Mouse (Mus musculus) regulatory T cell (primary cell): Measurements from ENCODE around the gene Ccdc186.

Experiments used
- in situ Hi-C: fragments of 300-600 bp; cut with MboI, MseI; formaldehyde crosslinking; loops from one replicate; pipeline ENCODE4 v1.15.1; 2025; ENCODE audit warnings: high pct_unique_total_duplicates

Ccdc186 gene

DNA sequence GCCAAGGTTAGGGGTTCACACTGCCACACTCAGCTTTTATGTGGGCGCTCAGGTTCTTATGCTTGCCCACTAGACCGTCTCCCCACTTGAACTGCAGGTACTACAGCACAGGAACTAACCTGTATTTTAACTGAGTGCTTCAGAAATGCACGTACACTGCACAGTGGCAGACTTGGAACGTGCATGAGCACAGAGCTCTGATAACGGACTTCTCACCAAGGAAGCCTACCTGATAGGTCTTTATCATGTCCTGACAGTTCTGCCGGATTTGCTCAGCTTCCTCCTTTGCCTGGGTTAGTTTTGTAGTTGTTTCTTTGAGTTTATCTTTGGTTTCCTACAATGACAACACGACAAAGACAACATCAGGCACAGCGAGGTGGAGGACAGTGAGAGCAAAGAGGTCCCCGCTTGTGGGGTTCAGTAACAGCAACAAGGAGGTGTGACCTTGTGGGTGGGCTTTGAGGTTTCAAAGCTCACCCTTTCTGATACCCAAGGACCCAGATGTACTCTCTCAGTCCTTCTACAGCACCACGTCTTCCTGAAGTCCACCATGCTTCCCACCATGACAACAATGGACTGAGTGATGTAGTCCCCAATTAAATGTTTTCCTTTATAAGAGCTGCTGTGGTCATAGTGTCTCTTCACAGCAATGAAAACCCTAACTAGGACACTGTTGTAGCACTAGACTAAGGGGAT lies 20.2 kb downstream of the Ccdc186 start:
- in situ Hi-C loops, result no loop called here

DNA sequence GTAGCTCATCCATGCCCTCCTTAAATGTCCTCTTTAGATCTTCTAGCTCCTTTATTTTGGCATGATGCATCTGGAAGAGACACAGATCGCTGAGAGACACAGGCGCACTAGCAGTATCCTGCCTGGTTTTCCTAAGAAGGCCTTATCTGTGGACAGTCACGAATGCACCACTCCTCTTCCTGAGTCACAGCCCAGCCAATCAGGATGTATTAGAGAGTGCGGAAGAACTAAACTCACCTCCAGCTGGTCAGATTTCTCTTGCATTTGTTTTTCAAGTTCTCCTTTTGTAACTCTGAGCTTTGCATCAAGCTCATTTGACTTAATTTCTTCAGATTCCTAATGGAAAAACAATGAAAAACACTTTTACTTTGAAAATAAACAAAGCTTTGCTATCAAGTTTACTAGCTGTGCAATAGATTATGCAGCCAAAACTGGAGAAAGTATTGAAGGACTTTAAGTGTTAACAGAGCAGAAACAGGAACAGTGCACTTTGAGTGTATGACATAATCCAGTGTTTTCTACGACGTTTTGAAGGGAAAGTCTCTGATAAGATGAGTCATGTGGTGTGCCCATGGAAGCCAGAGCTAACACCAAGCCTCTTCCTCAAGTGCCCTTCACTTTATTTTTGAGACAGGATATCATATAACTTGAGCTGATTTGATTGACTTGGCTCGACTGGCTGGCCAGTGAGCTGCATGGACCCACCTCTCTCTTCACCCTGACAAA lies 20.9 kb downstream of the Ccdc186 start:
- in situ Hi-C loops, result no loop called here

DNA sequence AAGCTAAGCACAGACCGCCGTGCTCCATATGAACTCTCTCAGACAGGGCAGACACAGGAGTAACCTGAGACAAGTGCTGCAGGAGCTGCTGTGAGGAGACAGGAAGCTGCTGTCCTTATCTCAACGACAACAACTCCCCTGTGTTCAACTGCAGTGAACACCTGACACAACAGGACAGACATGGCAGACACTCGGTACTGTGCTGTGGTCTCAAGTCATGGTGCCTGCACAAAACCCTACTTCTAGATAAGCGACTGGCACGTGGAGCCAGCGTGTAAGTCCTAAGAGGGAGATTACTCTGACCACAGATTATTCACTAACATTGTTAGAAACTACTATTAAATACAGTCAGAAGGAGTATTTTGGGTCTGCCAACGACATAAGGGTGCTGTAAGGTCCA lies 21.8 kb downstream of the Ccdc186 start:
- in situ Hi-C loops, result no loop called here

DNA sequence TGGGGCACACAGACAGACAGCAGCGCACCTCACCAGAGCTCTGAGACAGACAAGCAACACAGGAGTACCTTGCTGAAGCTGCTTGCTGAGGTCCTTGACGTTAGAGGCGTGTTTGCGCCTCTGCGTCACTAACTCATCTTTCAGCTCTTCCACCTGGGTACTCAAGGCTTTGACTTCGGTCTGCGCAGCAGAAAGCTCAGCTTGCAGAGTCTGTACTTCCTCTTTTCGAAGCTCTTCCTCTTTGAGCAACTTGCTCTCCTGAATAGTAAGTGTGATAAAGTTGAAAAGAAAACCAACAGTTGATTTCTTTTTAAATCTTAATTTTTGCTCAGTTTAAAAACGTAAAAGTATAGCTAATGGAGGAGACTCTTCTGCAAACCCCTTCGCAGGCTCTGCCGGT lies 24.6 kb downstream of the Ccdc186 start:
- in situ Hi-C loops, result loop anchor here (5.0 kb wide), 1 partner anchor 610 kb away; no protein-coding TSS in a partner anchor

DNA sequence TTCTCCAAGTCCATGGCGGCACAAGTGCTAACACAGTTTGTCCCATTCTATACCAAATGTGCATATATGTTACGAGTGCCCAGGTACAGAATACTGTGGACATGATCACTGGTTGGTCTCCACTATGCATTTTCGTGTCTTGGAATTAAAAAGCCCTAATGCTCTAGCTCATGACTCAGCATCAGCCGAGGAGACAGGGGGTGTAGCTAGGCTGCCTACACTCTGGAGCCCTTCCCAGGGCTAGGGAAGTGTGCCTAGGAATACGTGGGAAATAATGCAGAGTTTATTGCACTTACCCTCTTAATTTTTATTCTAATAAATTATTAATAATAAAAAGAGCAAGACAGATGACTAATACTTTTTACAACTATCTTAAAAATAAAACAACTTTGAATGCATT lies 33.0 kb downstream of the Ccdc186 start:
- in situ Hi-C loops, result no loop called here

DNA sequence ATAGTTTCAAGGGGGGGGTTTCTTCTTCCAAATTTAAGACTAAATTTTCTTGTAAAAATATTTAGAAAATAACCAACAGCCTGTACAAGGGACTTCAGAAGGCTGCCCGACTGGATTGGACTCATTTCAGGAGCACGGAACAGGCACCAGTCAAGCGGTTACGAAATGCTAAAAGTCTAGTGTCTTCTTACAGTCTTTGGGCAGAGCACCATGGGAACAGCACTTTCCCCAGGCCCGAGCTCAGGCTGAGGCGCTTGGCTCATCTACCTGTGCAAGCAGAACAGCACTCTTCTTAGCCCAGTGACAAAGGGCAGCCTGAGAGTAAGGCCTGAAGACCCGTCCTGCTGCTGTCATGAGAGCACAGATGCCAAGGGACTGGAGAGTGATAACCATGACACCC lies 34.1 kb downstream of the Ccdc186 start:
- in situ Hi-C loops, result no loop called here

DNA sequence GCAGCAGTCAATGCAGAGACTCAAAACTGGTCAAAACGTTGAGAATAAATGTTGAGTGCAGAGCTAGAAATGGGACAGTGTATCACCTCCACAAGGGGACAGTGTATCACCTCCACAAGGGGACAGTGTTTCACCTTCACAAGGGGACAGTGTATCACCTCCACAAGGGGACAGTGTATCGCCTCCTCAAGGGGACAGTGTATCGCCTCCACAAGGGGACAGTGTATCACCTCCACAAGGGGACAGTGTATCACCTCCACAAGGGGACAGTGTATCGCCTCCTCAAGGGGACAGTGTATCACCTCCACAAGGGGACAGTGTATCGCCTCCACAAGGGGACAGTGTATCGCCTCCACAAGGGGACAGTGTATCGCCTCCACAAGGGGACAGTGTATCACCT lies 43.5 kb downstream of the Ccdc186 start:
- in situ Hi-C loops, result loop anchor here (5.0 to 10.0 kb wide), 5 partner anchors 36 to 494 kb away; partner anchors contain the start of gene Habp2

DNA sequence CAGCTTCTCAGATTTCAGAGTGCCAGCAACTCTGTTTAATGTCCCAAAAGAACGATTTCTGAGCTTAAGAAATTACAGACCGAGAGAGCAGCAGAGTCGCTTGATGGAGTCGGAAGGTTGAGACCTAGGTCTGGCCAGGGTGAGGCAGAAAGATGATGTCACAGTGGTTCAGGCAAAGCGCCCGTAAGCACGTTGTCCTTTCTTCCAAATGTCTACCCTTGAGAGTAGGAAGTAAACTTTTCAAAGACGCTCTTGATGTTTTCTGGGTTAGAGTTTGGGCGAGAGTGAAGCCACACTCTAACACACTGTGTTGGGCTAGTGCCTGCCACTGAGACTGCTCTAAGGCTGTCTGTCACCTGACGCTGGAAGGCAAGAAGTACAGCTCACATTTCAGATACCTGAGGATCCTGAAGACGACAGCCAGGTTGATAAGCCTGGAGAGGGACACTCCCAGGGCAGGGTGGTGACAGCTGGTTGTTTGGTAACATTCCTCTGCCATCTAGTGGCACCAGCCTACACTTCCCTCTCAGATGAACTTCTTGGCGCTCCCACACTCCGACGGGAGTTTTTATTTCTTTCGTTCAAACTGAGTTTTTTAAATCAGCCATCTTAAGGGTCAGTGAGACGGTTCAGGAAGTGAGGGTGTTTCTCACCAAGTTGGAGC lies 45.1 kb downstream of the Ccdc186 start:
- in situ Hi-C loops, result loop anchor here (5.0 to 10.0 kb wide), 5 partner anchors 35 to 492 kb away; partner anchors contain the start of gene Habp2

DNA sequence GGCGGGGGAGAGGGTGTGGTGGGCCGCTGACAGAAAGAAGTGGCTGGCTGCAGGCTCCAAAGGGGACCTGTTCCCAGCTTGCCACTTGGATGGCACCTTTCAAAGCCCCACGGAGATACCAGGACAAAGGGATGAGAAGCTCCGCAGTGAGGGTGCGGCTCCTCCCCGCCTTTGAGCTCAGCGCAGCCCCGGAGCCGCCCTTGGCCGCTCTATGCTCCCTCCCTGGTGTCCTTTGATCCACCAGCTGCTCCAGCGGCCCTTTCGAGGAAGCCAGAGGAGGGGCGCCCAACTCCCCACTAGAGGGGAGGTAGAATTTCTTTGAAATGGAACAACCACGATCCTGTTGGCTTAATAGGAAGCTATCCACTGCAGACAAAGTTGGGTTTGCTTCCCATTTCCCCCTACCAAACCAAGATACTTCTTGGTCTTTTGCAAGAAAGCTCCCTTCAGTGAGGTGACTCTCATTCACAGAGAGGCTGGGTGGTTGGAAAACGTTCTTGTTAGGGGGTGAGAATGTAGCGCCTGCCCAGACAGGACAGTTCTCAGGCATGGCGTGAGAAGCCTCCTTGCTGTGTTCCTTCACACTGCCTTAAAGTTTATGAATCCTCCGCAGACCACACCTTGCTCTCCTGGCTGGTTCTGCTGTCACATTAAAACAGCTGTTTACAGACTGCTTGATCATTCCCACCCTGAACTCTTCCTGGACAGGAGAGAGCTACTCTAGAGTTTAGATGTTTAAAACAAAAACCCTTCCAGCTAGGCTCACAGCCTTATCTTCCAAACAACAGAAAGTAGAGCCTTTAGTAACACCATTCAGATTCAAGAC lies 45.9 kb downstream of the Ccdc186 start:
- in situ Hi-C loops, result loop anchor here (5.0 to 10.0 kb wide), 5 partner anchors 34 to 491 kb away; partner anchors contain the start of gene Habp2

DNA sequence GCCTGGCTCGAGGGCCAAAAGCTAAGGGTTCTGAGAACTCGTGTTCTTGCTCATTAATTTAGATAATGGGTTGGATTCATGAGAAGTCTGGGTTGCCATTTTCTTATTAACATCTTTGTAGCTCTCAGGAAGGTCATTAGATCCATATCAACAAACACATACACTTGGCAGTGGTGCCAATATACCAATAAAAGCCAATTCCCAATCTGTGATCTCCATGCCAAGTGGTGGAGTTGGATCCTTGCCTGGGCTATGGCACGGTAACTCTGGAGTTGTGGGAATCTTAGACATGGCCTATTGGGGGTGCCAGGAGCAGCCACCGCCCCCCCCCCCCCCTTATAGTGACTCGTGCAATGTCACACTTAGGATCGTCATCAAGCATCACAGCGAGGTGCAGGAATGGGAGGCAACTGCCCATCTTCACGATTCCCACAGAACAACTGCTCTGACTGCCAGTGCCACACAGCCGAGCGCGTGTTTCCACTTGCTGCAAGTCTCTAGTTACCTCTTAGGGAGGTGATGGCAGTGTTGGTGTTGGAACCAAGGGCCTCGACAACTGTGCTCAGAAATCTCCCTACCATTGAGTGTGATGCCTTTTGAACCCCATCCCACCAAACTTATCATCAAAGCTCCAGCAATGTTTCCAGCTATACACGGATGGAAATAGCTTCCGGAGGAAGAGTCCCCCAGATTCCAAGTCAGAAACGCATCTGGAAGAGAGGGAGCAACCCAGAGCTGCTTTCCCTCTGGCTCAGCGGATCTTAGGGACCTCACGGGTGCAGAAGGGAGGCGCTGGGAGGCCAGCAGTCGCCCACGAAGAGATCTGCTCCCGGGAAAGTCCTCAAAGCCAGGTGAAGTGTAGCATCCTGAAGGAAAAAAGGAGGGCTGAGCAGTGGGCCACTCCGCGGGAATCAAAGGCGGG lies 46.8 kb downstream of the Ccdc186 start:
- in situ Hi-C loops, result loop anchor here (5.0 to 10.0 kb wide), 5 partner anchors 33 to 490 kb away; partner anchors contain the start of gene Habp2

DNA sequence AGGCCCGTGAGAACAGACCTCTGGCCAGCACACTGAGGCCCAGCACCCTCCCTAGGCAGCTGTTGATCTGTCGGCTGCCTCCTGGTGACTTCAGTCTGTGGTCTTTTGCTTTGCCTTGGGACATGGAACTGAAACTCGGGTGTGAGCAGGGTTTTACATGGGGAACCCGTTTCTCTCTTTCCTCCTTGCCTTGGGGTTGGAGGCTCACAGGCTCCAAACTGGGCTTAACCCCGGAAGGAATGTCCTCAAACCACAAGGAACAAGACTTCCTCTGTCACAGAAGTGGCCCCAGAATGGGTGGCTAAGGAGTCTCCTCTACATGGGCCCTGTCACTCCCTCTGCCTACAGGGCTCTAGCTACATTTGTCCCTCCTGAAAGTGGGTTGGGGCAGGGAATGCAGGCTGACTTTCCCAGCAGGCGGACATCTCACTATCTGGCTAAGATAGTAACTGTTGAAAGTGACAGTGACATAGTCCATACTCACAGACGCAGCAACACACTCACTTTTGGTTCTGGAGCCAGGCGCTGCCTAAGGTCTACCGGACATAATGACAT lies 47.5 kb downstream of the Ccdc186 start:
- in situ Hi-C loops, result loop anchor here (10.0 kb wide), 4 partner anchors 220 to 490 kb away; partner anchors contain the start of gene Habp2

DNA sequence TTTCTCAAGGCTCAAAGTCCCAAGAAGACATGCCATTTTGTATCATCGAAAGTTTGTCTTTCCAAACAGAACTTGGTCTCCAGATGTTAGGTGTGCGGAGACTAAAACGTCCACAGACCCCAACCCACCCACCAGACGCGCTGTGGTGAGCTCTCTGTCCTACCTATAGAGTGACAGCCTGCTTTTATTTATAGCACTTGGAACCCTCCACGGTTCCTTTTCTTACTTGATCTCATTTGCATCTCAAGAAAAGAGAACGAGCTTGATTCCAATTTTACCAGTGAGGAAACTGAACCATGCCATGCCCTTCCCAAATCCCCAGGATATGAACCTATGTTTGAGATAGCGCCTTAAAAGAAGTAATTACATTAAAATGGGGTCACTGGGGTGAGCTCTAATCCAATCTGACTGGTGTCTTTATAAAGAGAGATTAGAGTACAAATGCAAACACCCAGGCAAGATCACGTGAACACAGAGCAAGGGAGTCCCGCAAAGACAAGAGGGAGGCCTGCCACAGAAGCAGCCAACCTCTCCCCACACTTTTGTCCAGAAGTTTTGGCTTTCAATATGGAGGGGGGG lies 48.5 kb downstream of the Ccdc186 start:
- in situ Hi-C loops, result loop anchor here (10.0 kb wide), 4 partner anchors 219 to 489 kb away; partner anchors contain the start of gene Habp2

DNA sequence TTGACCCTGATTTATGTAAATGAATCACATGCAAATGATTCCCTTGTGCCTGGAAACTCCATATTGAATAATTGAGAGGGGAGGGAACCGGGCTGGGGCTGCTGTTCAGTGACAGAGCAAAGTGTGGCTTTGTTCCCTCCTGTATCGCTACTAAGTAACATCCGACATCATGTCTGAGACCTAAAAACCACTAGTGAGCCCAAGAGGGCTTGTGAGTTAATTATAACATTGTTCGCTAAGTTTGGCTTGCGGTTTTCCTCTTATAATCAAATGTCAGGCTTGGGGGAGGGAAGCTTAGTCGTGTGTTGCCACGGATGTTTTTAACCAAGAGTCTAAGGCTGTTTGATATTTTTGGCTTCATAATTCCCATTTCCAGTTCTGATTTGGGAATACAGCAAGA lies 49.8 kb downstream of the Ccdc186 start:
- in situ Hi-C loops, result loop anchor here (10.0 kb wide), 4 partner anchors 217 to 487 kb away; partner anchors contain the start of gene Habp2

DNA sequence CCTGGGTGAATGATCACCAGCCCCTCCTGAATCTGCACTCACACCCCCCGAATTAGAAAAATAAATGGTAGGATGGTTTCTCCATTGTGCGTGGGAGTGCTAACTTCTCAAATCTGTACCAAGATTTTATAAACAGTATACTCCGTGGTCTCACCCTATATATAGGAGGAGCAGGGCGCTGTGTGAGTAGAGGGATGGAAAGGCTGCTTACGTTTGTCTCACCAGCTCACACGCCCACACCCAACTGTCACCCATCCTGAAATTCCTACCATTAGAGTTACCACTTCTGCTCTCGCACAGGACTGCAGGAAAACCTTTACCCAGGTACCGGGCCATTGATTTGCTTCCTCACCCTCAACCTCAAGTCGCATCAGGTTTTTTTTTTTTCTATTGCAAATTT lies 53.0 kb downstream of the Ccdc186 start:
- in situ Hi-C loops, result no loop called here

DNA sequence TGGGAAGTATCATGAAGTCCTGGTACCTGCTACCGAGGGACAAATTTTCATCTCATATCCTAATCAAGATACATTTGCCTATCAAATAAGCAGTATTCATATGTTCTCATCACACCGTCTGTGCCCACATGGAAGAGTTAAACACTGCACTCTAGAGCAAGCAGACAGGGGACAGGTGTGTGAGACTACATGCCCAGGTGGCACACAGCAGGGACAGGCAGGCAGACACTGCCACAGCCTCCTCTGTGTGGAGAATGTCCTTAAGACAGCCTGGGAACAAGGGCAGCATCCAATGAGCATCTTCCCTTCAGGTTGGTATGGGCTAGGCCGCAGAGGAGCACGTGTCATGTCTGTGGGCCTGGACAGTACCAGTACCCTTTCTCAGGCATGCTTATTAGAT lies 59.3 kb downstream of the Ccdc186 start:
- in situ Hi-C loops, result no loop called here

DNA sequence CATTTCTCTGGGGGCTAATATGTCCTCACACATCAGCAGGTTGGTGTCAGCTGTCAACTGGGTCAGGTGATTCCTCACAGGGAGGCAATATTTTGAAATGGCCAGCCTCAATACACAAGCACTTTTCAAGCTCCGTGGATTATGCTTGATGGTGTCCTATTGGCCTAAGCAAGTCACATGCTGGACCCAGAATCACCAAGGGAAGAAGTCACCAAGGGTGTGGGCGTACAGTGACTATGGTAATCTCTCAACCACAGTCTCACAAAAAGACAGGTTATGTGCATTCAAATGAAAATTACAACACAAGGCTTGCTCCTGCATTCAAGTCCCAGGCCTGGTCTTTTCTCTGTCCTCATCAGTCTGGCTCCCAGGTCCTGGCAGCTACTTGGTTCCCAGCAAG lies 60.3 kb downstream of the Ccdc186 start:
- in situ Hi-C loops, result no loop called here

DNA sequence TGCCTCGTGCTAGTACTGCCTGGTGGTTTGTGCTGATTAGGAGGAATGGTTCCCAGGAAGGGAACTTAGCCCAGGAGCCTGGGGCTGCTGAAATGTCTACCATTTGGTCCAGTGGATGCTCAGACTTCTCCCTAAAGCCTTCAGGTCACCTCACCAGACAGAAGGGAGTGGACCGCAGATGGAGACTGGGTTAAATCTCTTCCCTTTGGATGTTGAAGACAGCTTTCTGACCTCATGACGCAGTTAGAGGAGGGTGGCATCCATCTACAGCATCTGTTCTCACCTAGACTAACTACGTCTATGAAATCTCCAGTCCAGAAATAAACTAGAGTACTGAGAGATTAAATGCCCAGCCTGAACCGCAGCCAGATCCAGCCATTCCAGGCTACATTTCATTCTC lies 60.9 kb downstream of the Ccdc186 start:
- in situ Hi-C loops, result no loop called here

DNA sequence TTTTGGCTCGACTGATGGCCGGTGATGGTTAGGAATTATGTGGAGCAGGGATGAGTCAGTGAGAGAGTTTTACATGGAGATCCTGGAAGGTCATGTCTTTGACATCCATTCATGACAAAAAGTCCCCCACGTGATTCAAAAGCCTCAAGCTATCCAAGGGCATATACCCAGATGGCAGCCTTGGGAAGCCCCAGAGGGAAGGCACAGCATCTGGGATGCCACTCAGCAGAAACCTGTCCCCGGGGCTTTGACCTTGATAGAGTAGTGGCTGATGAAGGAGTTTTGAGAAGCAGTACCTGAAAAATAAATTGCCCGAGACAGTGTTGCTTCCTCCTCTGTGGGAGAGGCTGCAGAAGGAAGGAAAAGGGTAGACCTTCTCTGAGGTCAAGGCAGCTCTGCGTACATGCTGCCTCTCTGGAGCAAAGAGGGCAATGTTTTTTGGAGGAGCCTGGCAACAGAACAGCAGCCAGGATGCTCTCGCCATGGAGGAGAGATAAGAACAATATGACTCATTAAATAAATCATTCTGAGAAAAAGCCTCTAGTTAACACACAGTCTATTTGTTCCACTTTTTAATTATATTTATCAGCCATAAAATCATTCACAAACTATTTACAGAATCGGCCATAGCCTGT lies 61.6 kb downstream of the Ccdc186 start:
- in situ Hi-C loops, result no loop called here

DNA sequence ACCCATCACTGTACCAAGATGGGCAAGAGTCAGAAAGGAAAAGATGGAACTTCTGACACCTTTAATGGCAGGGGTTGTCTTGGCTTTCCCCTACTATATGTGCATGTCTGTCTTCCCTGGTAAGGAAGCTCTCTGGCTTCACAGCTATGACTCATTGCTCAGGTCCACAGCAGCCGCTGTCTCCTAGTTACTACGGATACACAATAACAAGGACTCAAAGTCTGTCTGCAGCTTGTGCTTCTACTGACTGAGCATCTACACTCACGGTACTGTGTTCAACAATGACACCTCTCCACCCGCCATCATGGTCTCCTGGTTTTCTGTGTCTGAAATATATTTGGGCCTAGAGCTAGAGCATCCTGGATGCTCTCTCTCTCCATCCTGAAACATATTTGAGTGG lies 62.2 kb downstream of the Ccdc186 start:
- in situ Hi-C loops, result no loop called here
